Mouse (Mus musculus): ENCODE measurements around the gene Rnps1. TPM values are rescaled to one million over a fixed set of nuclear protein-coding genes. Genes with fewer than 3 reads are reported as not detected.

The Rnps1 gene
- total RNA-seq (2023), result 10 to 100 TPM; 82.6 to 84.4 TPM

GRCm38 (mm10) chr17:24414230-24414976, at the start of gene Rnps1:
Rnps1 (plus strand) TSS chr17:24414565.

DNA sequence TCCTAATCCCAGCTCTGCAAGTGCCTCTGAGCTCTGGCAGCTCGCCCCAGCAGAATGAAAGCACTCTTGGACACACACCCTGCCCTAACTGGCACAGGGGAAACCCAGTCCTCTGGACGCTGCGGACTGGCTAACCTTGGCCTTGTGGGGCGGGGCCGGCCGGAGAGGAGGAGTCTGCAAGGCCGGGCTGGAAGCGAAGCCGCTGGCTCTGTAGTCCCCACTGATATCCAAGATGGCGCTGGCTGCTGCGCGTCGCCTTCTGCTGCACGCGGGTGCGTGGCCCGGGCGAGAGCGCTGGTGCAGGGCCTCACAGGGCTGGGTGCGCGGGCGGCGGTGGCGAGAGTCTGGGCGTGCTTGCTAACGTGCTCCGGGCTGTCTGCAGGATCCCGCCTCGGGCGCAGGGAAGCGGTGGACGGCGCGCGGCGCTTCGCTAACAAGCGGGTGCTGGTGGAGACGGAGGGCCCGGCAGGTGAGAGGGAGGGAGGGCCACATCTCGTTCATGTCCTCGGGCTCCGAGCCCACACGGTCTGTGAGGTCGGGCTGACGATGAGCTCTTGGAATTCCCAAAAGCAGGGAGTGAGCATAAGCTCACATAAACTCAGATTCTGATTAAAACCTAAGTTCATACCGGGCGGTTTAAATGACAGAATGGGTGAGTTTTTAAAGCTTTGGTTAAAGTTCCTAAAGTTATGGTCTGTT, 12.3 kb downstream of the Rnps1 start, which contains the start of gene Eci1:
Gene Eci1 (plus strand): TSS at position 171 of the 699 bp plus-strand sequence.

GRCm38 (mm10) chr17:24442632-24443155, 28.3 kb downstream of the Rnps1 start, which contains the start of gene Dnase1l2:
Dnase1l2 (minus strand) TSS chr17:24443105.

GRCm38 (mm10) chr17:24469910-24470602, 55.7 kb downstream of the Rnps1 start, which contains the start of the genes E4f1 and Pgp:
E4f1 (minus strand) TSS chr17:24470313.
Pgp (plus strand) TSS chr17:24470392.

GRCm38 (mm10) chr17:24473612-24474275, 59.4 kb downstream of the Rnps1 start, which contains the start of gene Bricd5:
Bricd5 (plus strand) TSS chr17:24473884.

Other genes with a start within 250 kb of the Rnps1 start
- gene Atp6v0c, start 244.9 kb upstream of the Rnps1 start, total RNA-seq (2023), result 100 to 1,000 TPM; 462 to 465 TPM
- gene Tbc1d24, start 209.0 kb upstream of the Rnps1 start, total RNA-seq (2023), result 1 to 10 TPM; 5.5 to 6.0 TPM
- gene Ntn3, start 205.0 kb upstream of the Rnps1 start, total RNA-seq (2023), result under 1 TPM; 0.43 to 0.50 TPM
- gene Tedc2, start 193.7 kb upstream of the Rnps1 start, total RNA-seq (2023), result 1 to 10 TPM; 4.1 to 6.2 TPM
- 10 to 100 TPM; 15.7 to 16.9 TPM for gene Ccnf, start 163.1 kb upstream of the Rnps1 start, total RNA-seq (2023)
- gene Abca17, start 63.5 kb upstream of the Rnps1 start, total RNA-seq (2023), result under 1 TPM; 0.26 to 0.27 TPM
- 10 to 100 TPM; 75.4 to 76.2 TPM for gene Abca3, start 62.6 kb upstream of the Rnps1 start, total RNA-seq (2023)
- 10 to 100 TPM; 20.9 to 22.4 TPM for gene Eci1, start 12.1 kb downstream of the Rnps1 start, total RNA-seq (2023)
- 1 to 10 TPM; 2.4 to 3.3 TPM for gene Dnase1l2, start 28.5 kb downstream of the Rnps1 start, total RNA-seq (2023)
- gene E4f1, start 55.7 kb downstream of the Rnps1 start, total RNA-seq (2023), result 10 to 100 TPM; 37.7 to 43.5 TPM
- 10 to 100 TPM; 14.8 to 18.7 TPM for gene Pgp, start 55.8 kb downstream of the Rnps1 start, total RNA-seq (2023)
- not detected for gene Bricd5, start 59.3 kb downstream of the Rnps1 start, total RNA-seq (2023)
- gene Mlst8, start 64.5 kb downstream of the Rnps1 start, total RNA-seq (2023), result 10 to 100 TPM; 19.4 to 24.9 TPM
- not detected for gene Caskin1, start 74.0 kb downstream of the Rnps1 start, total RNA-seq (2023)
- gene Traf7, start 113.4 kb downstream of the Rnps1 start, total RNA-seq (2023), result 100 to 1,000 TPM; 141 to 154 TPM
- gene Rab26, start 119.6 kb downstream of the Rnps1 start, total RNA-seq (2023), result 1 to 10 TPM in 1 of 2 experiments, under 1 TPM in 1; 0.58 to 1.6 TPM
- 10 to 100 TPM; 41.4 to 46.0 TPM for gene Pkd1, start 135.3 kb downstream of the Rnps1 start, total RNA-seq (2023)
- gene Tsc2, start 218.1 kb downstream of the Rnps1 start, total RNA-seq (2023), result 10 to 100 TPM; 68.8 to 75.5 TPM
- gene Nthl1, start 218.1 kb downstream of the Rnps1 start, total RNA-seq (2023), result 1 to 10 TPM; 1.7 to 2.5 TPM
- 1 to 10 TPM; 2.1 to 2.9 TPM for gene Slc9a3r2, start 235.8 kb downstream of the Rnps1 start, total RNA-seq (2023)
- gene Npw, start 243.9 kb downstream of the Rnps1 start, total RNA-seq (2023), result not detected

All from monocyte, adult 59 days (primary cell).